Mouse (Mus musculus) cerebellum, postnatal 4 days (tissue): ENCODE measurements at regions not wholly inside any gene's neighbourhood (a gene's known extent, or its start where the extent isn't known, plus 50 kb on each side); places are given as distances from the start of the nearest gene placed in this dataset.

ENCODE experiments used
- DNase-seq, 2 experiments: peaks; one replicate each; pipeline ENCODE4 v3.0.0; 2022; ENCODE audit warnings: low spot score in 2 of 2, mixed read lengths in 1 of 2

GRCm38 (mm10) chr2:9683673-9684210, 197.3 kb upstream of the 4930412O13Rik start:
- no peak for DNase-seq

GRCm38 (mm10) chr2:9688176-9688575, 192.9 kb upstream of the 4930412O13Rik start:
- no peak for DNase-seq

- no peak for DNase-seq
These were observed 191.5 kb upstream of the 4930412O13Rik start for GRCm38 (mm10) chr2:9689518-9689917.

- no peak for DNase-seq
These were observed 189.5 kb upstream of the 4930412O13Rik start for GRCm38 (mm10) chr2:9691506-9691905.

GRCm38 (mm10) chr2:9691906-9692305, 189.1 kb upstream of the 4930412O13Rik start:
- no peak for DNase-seq

- DNase-seq, result no peak
These were observed 187.7 kb upstream of the 4930412O13Rik start for GRCm38 (mm10) chr2:9693351-9693750.

- no peak for DNase-seq
These were observed 186.9 kb upstream of the 4930412O13Rik start for GRCm38 (mm10) chr2:9694178-9694577.

GRCm38 (mm10) chr2:9697591-9698345, 183.3 kb upstream of the 4930412O13Rik start:
- no peak for DNase-seq

- no peak for DNase-seq
These were observed 176.8 kb upstream of the 4930412O13Rik start for GRCm38 (mm10) chr2:9704266-9704665.

- DNase-seq, result no peak
These were observed 171.6 kb upstream of the 4930412O13Rik start for GRCm38 (mm10) chr2:9709466-9709865.

- no peak for DNase-seq
These were observed 163.1 kb upstream of the 4930412O13Rik start for GRCm38 (mm10) chr2:9717904-9718303.

GRCm38 (mm10) chr2:9733243-9733642, 147.8 kb upstream of the 4930412O13Rik start:
- DNase-seq, result no peak

GRCm38 (mm10) chr2:9744181-9744580, 136.9 kb upstream of the 4930412O13Rik start:
- DNase-seq, result no peak

- DNase-seq, result no peak
These were observed 130.9 kb upstream of the 4930412O13Rik start for GRCm38 (mm10) chr2:9749829-9750788.

GRCm38 (mm10) chr2:9753691-9754090, 127.4 kb upstream of the 4930412O13Rik start:
- no peak for DNase-seq

- DNase-seq, result no peak
These were observed 126.9 kb upstream of the 4930412O13Rik start for GRCm38 (mm10) chr2:9754153-9754552.

GRCm38 (mm10) chr2:9757770-9758420, 123.2 kb upstream of the 4930412O13Rik start:
- DNase-seq, result peak in 1 of 2 experiments; percentile 1

- DNase-seq, result no peak
These were observed 122.1 kb upstream of the 4930412O13Rik start for GRCm38 (mm10) chr2:9758983-9759382.

- no peak for DNase-seq
These were observed 121.5 kb upstream of the 4930412O13Rik start for GRCm38 (mm10) chr2:9759389-9760104.

- DNase-seq, result no peak
These were observed 100.9 kb upstream of the 4930412O13Rik start for GRCm38 (mm10) chr2:9780159-9780558.

- DNase-seq, result no peak
These were observed 98.4 kb upstream of the 4930412O13Rik start for GRCm38 (mm10) chr2:9782698-9783097.
